Mouse (Mus musculus): ENCODE measurements around the gene Rad51c.
"Not testable (repeated sequence)": the region's sequence is repeated elsewhere in the genome, so short reads cannot be mapped to it uniquely, and the experiment has no call there.

Rad51c gene

DNA sequence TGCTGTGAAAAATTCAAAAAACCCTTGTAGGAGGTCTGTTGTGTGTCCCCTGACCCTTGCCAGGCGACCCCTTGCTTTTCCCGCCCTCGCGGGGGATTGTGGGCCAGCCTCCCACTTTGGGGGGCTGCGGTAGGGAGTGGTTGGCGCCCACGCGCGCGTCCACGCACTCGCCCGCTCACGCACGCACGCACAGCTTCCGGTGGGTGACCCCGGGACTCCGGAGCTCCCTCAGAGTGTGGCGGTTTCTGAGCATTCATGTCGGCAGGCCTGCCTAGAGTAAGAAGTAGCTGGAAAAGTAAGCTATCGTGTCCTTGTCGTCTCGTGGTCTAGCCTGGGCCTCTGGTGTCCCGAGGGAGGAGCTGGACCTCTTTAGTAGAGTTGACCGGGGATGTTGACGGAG, at the start of gene Rad51c, which contains the start of gene Tex14:
Gene Rad51c, minus strand, starts transcription at position 79 of the 400 bp plus-strand sequence.
Gene Tex14, plus strand, starts transcription at position 190 of the 400 bp plus-strand sequence.
- in situ Hi-C loops (cut with MseI, MboI) = no loop called here

DNA sequence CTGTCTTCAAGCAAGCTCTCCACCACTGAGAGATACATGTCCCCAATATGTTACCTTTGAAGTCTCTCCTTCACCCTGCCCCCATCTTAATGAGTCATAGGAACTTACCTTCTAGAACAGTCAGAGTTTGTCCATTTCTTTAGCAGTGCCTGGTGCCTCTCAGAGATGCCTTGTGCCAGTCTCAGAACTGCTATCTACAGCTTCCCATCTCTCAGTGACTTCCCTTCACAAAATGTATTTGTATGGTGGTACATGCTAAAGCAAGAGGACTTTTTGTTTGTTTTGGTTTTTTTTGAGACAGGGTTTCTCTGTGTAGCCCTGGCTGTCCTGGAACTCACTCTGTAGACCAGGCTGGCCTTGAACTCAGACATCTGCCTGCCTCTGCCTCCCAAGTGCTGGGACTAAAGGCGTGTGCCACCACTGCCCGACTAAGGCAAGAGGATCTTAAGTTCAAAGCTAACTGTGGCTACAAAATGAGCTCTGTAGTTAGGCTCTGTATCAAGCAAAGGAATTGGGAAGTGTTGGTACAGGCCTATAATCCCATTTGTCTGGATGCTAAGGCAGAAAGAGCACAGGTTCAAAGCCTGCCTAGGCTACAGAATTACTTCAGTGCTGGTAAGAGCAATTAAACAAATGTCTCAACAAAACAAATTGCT, 49.4 kb upstream of the Rad51c start:
- in situ Hi-C loops (cut with MseI, MboI) = no loop called here

- in situ Hi-C loops (cut with MseI, MboI) = no loop called here
Observed at GRCm38 (mm10) chr11:87453216-87454034, 48.7 kb upstream of the Rad51c start.

DNA sequence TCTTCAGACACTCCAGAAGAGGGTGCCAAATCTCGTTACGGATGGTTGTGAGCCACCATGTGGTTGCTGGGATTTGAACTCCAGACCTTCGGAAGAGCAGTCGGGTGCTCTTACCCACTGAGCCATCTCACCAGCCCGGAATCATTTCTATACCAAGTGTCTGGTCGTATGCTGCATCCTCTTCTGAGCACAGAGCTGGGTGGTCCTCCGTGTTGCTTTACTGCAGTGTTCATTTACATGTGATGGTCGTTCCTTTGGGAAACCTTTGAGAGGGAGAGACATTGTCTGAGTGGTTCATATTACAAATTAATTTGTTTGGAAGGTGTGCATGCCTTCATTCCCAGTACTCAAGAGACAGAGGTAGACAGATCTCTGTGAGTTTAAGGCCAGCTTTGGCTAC, 48.0 kb upstream of the Rad51c start:
- in situ Hi-C loops (cut with MseI, MboI) = not testable (repeated sequence)

DNA sequence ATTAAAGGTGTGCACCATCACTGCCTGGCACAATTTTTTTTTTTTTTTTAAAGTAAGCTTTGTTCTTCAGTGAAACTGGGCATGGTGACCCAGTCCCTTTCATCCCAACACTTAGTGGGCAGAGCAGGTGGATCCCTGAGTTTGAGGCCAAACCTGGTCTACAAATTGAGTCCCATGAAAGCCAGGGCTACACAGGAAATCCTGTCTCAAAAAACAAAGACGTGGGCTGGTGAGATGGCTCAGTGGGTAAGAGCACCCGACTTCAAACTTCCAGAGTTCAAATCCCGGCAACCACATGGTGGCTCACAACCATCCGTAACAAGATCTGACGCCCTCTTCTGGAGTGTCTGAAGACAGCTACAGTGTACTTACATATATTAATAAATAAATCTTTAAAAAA, 45.1 kb upstream of the Rad51c start:
- in situ Hi-C loops (cut with MseI, MboI) = not testable (repeated sequence)

GRCm38 (mm10) chr11:87449200-87449547, 44.4 kb upstream of the Rad51c start:
- in situ Hi-C loops (cut with MseI, MboI) = no loop called here

- in situ Hi-C loops (cut with MseI, MboI) = not testable (repeated sequence)
Observed at GRCm38 (mm10) chr11:87448476-87449199, 43.9 kb upstream of the Rad51c start.

- in situ Hi-C loops (cut with MseI, MboI) = not testable (repeated sequence)
Observed at GRCm38 (mm10) chr11:87448081-87448475, 43.3 kb upstream of the Rad51c start.

DNA sequence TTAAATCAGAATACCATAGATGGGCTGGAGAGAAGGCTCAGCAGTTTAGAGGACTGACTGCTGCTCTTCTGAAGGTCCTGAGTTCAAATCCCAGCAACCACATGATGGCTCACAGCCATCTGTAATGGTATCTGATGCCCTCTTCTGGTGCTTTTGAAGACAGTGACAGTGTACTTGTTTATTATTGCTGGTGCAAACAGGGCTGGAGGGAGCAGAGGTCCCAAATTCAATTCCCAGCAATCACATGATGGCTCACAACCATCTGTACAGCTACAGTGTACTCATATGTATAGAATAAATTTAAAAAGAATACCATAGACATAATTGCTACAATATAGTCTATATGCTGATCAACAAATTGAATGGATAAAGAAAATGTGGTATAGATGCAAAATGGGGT, 42.7 kb upstream of the Rad51c start:
- in situ Hi-C loops (cut with MseI, MboI) = no loop called here

- in situ Hi-C loops (cut with MseI, MboI) = no loop called here
Observed at GRCm38 (mm10) chr11:87446159-87446558, 41.4 kb upstream of the Rad51c start.

- in situ Hi-C loops (cut with MseI, MboI) = not testable (repeated sequence)
Observed at GRCm38 (mm10) chr11:87445593-87445992, 40.8 kb upstream of the Rad51c start.

GRCm38 (mm10) chr11:87444735-87445428, 40.1 kb upstream of the Rad51c start:
- in situ Hi-C loops (cut with MseI, MboI) = no loop called here

DNA sequence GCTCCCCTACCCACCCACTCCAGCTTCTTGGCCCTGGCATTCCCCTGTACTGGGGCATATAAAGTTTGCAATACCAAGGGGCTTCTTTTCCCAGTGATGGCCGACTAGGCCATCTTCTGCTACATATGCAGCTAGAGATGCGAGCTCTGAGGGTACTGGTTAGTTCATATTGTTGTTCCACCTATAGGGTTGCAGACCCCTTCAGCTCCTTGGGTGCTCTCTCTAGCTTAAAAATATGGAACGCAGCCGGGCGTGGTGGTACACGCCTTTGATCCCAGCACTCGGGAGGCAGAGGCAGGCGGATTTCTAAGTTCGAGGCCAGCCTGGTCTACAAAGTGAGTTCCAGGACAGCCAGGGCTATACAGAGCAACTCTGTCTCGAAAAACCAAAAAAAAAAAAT, 39.3 kb upstream of the Rad51c start:
- in situ Hi-C loops (cut with MseI, MboI) = not testable (repeated sequence)

DNA sequence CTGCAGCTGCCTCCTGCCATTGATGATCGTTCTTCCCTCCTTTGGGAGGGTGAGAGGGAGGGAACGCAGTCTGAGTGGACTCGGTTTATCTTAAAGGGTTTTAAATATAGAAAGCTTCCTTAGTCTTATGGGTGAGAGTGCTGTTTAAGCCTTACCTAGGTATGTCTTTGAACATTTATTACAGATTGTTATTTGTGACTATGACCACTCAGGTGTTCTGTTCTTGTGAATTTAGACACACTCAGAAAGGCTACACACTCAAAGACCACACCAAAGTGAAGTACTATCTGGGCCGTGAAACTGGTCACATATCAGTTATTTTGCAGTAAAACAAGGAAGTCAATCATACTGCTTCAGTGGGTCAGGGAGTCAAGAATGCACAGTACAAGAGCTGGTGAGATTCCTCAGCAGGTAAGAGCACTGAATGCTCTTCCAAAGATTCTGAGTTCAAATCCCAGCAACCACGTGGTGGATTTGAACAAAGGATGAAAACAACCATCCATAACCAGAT, 38.7 kb upstream of the Rad51c start:
- in situ Hi-C loops (cut with MseI, MboI) = no loop called here

DNA sequence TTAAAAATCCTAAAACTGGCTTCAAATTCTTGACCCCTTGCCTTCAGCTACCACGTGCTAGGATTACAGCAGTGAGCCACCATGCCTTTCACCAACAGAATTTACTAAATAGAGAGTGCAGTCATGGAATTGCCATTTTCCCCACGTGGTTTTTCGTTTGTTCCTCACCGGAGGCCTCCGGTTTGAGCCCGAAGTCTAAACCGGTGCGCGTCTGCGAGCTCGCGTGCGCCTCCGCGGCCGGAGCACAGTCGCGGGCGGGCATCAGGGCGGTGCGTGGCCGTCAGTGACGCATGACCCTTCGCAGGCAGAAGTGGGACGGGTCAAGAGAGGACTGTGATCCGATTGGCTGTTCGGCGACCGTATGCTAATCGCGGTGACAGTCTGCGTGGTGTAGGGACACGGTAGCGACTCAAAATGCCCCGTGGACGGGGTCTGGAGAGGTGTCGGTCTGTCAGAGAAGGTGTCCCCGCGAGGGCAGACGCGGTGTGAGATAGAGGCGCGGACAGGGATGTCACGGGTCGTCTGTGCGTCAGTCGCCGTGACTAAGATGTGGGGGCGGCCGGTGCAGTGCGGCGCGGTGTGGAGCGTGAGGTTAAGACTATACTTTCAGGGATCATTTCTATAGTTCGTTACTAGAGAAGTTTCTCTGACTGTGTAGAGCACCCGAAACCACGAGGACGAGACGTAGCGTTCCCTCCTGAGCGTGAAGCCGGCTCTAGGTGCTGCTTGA, 38.1 kb upstream of the Rad51c start:
- in situ Hi-C loops (cut with MseI, MboI) = not testable (repeated sequence)

- in situ Hi-C loops (cut with MseI, MboI) = no loop called here
Observed at GRCm38 (mm10) chr11:87439796-87440420, 35.2 kb upstream of the Rad51c start.

DNA sequence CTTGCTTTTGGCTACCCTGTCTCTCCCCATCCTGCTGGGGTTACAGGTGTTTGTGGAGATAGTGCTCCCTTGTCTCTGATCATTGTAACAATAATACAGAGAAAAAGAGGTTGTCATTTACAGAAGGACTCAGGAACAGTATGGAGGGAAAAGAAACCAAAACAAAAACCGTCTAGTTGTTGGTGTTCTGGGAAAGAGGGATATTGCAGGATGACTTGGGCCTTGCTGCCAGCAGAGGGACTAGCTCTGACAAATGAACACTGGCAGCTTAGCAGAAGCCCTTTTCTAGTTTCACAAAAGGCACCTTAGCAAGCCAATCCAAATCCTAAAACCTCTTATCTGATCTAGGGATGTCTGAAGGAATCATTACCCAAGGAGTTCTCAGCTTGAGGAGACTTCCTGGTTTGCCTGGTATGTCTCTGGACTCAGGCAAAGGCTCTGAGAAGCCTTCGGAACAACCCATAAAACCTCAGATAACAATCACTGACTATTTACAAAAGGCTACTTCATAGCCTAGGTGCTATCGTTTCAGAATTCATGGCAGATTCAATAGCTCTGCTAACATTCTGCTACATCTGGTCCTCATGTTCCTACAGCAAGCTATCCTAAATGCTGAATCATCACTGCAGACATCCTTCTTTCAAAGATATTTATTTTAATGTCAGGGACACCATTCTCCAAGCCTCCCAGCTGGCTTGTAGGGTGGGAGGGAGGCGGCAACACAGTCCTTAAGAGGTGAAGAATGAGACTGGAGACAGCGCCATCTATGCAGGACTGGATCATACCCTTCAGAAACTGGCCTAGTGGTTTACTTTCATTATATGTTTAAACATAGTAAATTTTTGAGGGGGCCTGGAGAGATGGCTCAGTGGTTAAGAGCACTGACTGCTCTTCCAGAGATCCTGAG, 31.8 kb upstream of the Rad51c start:
- in situ Hi-C loops (cut with MseI, MboI) = no loop called here

DNA sequence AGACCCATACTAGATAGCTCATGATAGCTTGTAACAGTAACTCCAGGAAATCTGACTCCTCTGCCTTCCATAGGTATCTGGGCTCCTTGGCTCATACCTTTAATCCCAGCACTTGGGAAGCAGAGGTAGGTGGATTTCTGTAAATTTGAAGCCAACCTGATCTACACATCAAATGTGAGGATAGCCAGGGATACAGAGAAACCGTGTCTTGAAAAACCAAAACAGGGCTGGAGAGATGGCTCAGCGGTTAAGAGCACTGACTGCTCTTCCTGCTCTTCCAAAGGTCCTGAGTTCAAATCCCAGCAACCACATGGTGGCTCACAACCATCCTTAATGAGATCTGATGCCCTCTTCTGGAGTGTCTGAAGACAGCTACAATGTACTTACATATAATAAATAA, 30.4 kb upstream of the Rad51c start:
- in situ Hi-C loops (cut with MseI, MboI) = not testable (repeated sequence)

DNA sequence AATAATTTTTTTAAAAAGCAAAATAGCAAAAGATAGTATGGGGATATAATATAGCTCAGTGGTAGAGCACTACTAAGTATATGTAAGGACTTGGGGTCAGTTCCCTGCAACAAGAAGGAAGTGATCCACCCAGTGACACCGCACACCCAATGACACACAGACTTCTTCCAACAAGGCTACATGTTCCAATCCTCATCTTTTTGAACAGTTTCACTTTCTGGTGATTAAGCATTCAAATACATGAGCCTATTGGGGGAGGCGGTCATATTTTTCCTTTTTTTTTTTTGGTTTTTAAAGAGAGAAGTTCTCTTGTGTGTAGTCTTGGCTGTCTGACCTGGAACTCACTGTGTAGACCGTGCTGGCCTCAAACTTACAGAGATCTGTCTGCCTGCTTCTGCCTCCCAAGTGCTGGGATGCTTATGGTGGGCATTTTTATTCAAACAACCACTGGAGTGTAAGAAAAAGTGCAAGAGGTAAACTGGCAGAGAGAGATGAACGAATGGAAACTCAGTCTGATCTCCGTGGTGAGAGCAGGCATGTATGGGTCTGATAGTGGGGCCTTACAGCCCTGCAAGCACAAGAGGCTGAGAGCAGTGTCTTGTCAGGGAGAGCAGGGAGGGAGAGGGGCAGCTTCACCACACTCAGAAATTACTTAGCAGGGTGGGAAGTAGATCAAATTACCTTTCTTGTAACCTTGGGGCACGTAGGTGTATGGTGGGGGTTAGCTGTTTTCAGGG, 28.3 kb upstream of the Rad51c start:
- in situ Hi-C loops (cut with MseI, MboI) = no loop called here
